Mouse (Mus musculus) hindbrain, postnatal 0 days (tissue): ENCODE measurements around the gene Upp2. TPM values are rescaled to one million over a fixed set of nuclear protein-coding genes. Genes with fewer than 3 reads are reported as not detected.

Experiments used
- ATAC-seq: fragments of 200-750 bp; cut with Nextera tagmentation; 2 replicates; pipeline ENCODE4 v1.8.0; 2017; ENCODE audit warnings: mild to moderate bottlenecking, moderate TSS enrichment, moderate library complexity
- DNase-seq: peaks from one replicate; pipeline ENCODE4 v3.0.0-alpha.2; 2015; ENCODE audit warnings: low spot score
- H3K27ac ChIP-seq: fragments of 300-500 bp; sonication (generic); 2 replicates; pipeline ENCODE4 v1.5.1; 2014; ENCODE audit warnings: mild to moderate bottlenecking
- H3K27me3 ChIP-seq: fragments of 300-500 bp; sonication (generic); 2 replicates; pipeline ENCODE4 v1.6.1; 2014; ENCODE audit warnings: low read length, mixed read lengths; ENCODE audit not compliant: insufficient read depth
- H3K36me3 ChIP-seq: fragments of 300-500 bp; sonication (generic); 2 replicates; pipeline ENCODE4 v1.6.1; 2014; ENCODE audit warnings: low read length, mixed read lengths; ENCODE audit not compliant: insufficient read depth
- H3K4me1 ChIP-seq: fragments of 300-500 bp; sonication (generic); 2 replicates; pipeline ENCODE4 v1.6.1; 2014; ENCODE audit warnings: antibody characterized with exemption, low read length, mixed read lengths; ENCODE audit not compliant: insufficient read depth
- H3K4me2 ChIP-seq: fragments of 300-500 bp; sonication (generic); 2 replicates; pipeline ENCODE4 v1.6.1; 2014; ENCODE audit warnings: low read depth, mild to moderate bottlenecking, low read length, moderate library complexity, mixed read lengths
- H3K4me3 ChIP-seq: fragments of 300-500 bp; sonication (generic); 2 replicates; pipeline ENCODE4 v1.5.1; 2014; ENCODE audit warnings: low read length
- H3K9ac ChIP-seq: fragments of 300-500 bp; sonication (generic); replicated peaks from 2 replicates; pipeline ENCODE4 v1.6.1; 2014; ENCODE audit warnings: mild to moderate bottlenecking, low read length, moderate library complexity, mixed read lengths
- H3K9me3 ChIP-seq: fragments of 300-500 bp; sonication (generic); 2 replicates; pipeline ENCODE4 v1.6.1; 2016; ENCODE audit warnings: low read length, mixed read lengths
- CTCF ChIP-seq: IDR thresholded peaks from 2 replicates; pipeline ENCODE4 v1.5.1; 2016; ENCODE audit warnings: antibody characterized with exemption, control low read depth, low read depth
- WGBS: fragments of 180-500 bp; shearing (Covaris S2); extraction: QIAGEN DNeasy Blood & Tissue Kit; methylation state at CpG from one replicate; pipeline ENCODE4 v1.1.7; 2014; 5-methylcytosine and 5-hydroxymethylcytosine counted together
- polyA plus RNA-seq: library from polyadenylated mRNA; unstranded; fragments of >200 nt; fragmentation: Nextera tagmentation; extraction: Ambion mirVana; gene quantifications from 2 replicates; pipeline ENCODE4 v1.2.1, GENCODE M21; 2015
- total RNA-seq: library from RNA; depleted of rRNA; stranded (reverse); fragments of >200 nt; gene quantifications from 2 replicates; pipeline ENCODE4 v1.2.3, GENCODE M21; 2014

Gene Upp2
- total and polyA plus RNA-seq, 2 experiments from 2014 or later = 6.8 to 11.8 TPM

DNA sequence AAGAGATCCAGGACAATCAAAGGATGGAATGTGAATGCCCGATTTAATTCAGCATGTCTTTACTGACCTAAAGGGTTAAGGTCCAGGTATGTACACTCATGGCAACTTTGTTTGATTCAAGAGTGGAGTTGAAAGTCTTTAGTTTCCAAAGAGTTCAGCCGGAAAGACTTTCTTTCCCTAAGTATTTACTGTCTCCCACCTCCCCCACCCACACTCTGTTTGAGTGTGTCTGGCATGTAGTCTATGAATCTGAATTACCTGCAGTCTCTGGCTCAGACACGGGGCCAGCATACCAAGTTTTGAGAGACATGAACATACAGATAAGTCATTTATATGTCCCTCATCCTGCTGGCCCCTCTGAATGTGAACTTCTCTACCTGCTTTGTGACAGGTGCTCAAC, 219.1 kb downstream of the Upp2 start:
- no peak for ATAC-seq

DNA sequence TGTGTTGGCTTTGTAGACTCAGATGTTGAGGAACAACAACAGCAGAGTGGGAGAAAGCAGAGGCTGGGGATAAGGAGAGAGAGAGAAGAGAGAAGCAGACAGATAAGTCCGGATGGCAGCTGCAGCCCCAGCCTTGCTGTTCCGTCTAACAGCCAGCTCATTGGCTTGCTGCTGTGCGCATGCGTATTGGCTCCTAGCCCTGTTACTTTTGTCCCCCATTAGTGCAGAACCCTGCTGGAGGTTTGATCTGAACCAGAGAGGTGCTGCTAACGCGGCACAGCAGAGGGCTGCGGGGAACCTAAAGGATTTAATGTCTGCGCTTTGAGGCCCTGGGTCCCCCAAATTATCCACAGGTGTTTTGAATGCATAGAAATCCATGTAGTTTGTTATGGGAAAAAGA, 219.6 kb downstream of the Upp2 start:
- no peak for ATAC-seq

More for the DNA sequence above, 219.1 kb downstream of the Upp2 start:
- Histone ChIP-seq H3K9me3 (no peaks in the 10 kb centered on the region), H3K4me1 (no peaks in the 10 kb centered on the region), H3K4me3 (no peak overlapping the region), H3K36me3 (no peaks in the 10 kb centered on the region), H3K27ac (no peak overlapping the region), H3K9ac (no peak overlapping the region), H3K4me2 (no peak overlapping the region), H3K27me3 (no peaks in the 10 kb centered on the region)
- no peak for DNase-seq
- TF ChIP-seq CTCF = no peak
- 86% methylated on average over 3 of the region's 3 CpGs for WGBS

DNA sequence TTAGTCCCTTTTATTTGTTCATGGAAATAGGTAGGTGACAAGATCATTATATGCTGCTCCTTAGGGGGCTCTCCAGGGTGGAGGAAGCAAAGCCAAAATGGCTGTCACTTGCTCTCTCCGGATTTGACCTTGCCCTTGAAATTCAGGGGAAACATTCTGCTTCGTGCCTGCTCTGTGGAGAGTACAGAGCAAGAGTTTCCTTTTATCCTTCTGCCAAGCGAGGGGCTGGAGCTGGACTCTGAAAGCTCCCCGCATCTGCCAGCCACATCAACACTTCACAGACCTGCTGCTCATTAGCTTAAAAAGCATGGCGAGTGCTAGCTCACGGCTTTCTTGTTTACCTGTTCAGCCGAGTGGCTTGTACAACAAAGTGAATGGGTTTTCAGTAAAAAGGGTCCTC, 220.3 kb downstream of the Upp2 start:
- Histone ChIP-seq H3K4me1 (no peaks in the 10 kb centered on the region), H3K4me2 (no peak overlapping the region), H3K27me3 (no peaks in the 10 kb centered on the region), H3K27ac (no peak overlapping the region), H3K9ac (no peak overlapping the region), H3K9me3 (no peaks in the 10 kb centered on the region), H3K36me3 (no peaks in the 10 kb centered on the region), H3K4me3 (no peak overlapping the region)
- DNase-seq = no peak
- TF ChIP-seq CTCF = no peak
- WGBS = 42% methylated on average over 7 of the region's 7 CpGs
- ATAC-seq = no peak

More for the DNA sequence above, 219.6 kb downstream of the Upp2 start:
- no peak for DNase-seq
- 58% methylated on average over 8 of the region's 8 CpGs for WGBS
- Histone ChIP-seq H3K4me1 (no peaks in the 10 kb centered on the region), H3K36me3 (no peaks in the 10 kb centered on the region), H3K9ac (no peak overlapping the region), H3K4me3 (no peak overlapping the region), H3K27ac (no peak overlapping the region), H3K9me3 (no peaks in the 10 kb centered on the region), H3K4me2 (no peak overlapping the region), H3K27me3 (no peaks in the 10 kb centered on the region)
- TF ChIP-seq CTCF = no peak

DNA sequence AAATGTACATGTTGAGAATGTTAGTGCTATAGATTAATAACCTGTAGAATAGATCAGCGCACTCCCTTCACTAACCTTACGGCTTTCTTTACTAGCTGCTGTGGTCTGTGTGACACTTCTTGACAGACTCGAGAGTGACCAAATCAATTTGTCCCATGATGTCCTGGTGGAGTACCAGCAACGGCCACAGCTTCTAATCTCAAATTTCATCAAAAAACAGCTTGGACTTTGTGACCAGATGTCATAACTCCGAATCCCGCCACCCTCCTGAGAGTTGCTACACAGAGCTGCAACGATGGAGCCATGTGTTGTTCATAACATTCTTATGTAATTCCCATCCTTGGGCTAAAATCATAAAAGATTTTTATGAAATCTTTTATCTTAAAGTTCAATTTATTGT, 222.8 kb downstream of the Upp2 start:
- Histone ChIP-seq H3K36me3 (no peaks in the 10 kb centered on the region), H3K4me1 (no peaks in the 10 kb centered on the region), H3K27ac (no peak overlapping the region), H3K4me3 (no peak overlapping the region), H3K27me3 (no peaks in the 10 kb centered on the region), H3K9ac (no peak overlapping the region), H3K4me2 (no peak overlapping the region), H3K9me3 (no peaks in the 10 kb centered on the region)
- 76% methylated on average over 7 of the region's 7 CpGs for WGBS
- DNase-seq (no peak), ATAC-seq (no peak)
- no peak for TF ChIP-seq CTCF

DNA sequence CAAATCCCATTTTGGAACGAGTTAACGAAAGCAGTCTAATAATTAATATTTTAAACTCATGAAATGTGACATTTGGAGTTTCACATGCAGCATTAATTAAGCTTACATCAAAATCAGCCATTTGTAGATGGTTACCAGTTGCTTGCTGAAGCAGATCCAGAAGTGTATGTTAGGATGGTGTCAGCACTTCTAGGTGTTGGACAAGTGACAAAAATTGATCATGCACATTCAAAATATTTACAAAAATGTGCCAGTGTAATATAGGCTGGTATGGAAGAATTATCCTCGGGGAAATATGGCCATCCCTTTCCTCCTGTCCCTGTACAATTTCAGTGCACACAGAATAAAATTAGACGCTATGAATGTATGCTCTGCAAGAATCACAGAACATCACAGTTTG, 223.3 kb downstream of the Upp2 start:
- 81% methylated on average over 4 of the region's 4 CpGs for WGBS
- no peaks in the 10 kb centered on the region for H3K4me1 ChIP-seq
- H3K27me3 ChIP-seq = no peaks in the 10 kb centered on the region
- H3K36me3 ChIP-seq = no peaks in the 10 kb centered on the region
- no peak for TF ChIP-seq CTCF
- H3K27ac ChIP-seq = no peak overlapping the region
- H3K9ac ChIP-seq = no peak overlapping the region
- H3K4me2 ChIP-seq = no peak overlapping the region
- no peak overlapping the region for H3K4me3 ChIP-seq
- no peaks in the 10 kb centered on the region for H3K9me3 ChIP-seq
- ATAC-seq = no peak
- DNase-seq = no peak

DNA sequence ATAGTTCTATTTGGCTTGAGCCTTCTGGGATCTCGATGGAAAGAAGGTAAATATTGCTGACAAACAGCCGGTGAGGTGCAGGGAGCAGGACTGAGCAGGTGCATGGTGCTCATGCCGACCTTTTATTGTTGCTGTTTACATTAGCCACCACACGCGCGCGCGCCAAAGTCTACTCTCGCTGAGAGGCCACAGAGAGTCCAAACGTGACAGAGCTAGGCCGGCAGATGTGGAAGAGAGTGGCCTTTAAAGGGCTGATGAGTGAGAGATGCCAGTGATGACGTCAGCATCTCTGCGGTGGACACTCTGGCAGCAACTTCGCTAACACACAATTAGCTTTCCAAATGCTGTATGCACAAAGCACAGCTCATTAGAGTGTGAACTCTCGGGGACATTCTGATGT, 227.4 kb downstream of the Upp2 start:
- H3K4me3 ChIP-seq = no peak overlapping the region
- H3K9ac ChIP-seq = no peak overlapping the region
- no peaks in the 10 kb centered on the region for H3K4me1 ChIP-seq
- ATAC-seq (no peak), DNase-seq (no peak)
- WGBS = 82% methylated on average over 15 of the region's 15 CpGs
- no peak overlapping the region for H3K4me2 ChIP-seq
- TF ChIP-seq CTCF = no peak
- no peaks in the 10 kb centered on the region for H3K27me3 ChIP-seq
- H3K27ac ChIP-seq = no peak overlapping the region
- no peaks in the 10 kb centered on the region for H3K36me3 ChIP-seq
- H3K9me3 ChIP-seq = no peaks in the 10 kb centered on the region

DNA sequence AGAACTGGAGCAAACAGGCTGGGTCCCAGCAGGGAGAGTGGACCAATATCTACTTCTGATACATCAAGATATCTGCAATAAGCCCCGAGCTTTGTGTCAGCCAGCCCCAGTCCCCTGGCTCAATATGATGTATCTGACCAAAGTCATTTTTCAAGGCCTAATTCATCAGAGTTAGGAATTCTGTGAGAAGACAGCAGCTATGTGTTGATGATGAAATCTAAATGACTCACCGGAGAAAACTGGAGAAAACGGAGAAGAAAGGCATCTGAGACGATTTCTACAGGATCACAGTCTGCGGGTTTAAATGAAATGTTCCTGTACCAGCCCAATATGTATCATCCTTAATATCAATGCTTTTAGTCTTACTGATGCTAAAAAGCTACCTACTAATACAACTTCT, 228.3 kb downstream of the Upp2 start:
- no peaks in the 10 kb centered on the region for H3K27me3 ChIP-seq
- H3K4me1 ChIP-seq = no peaks in the 10 kb centered on the region
- no peak overlapping the region for H3K9ac ChIP-seq
- no peak overlapping the region for H3K27ac ChIP-seq
- no peaks in the 10 kb centered on the region for H3K9me3 ChIP-seq
- no peak for TF ChIP-seq CTCF
- no peak overlapping the region for H3K4me3 ChIP-seq
- H3K4me2 ChIP-seq = no peak overlapping the region
- ATAC-seq = no peak
- WGBS = 86% methylated on average over 5 of the region's 5 CpGs
- H3K36me3 ChIP-seq = no peaks in the 10 kb centered on the region
- no peak for DNase-seq
